Mouse (Mus musculus): ENCODE results near the gene Olfr480.

Gene Olfr480

DNA sequence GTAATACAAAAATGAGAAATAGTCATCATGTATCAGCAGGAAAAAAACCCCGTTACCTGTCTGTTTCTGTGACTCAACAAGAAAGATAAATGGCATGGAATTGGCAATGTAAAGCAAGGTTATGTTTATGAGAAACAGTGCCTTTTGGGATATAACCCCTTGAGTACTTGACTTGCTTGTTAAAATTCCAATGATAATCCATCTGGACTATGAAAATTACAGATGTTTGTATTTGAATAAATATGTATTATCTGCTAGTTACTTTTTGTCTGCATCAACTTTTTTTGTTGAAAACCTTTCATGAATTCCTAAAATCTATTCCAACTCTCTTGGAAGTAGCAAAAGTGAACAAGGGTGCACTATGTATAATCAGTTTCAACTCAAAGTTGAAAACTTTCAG, at the start of gene Olfr480:
Gene Olfr480, minus strand, starts transcription at position 101 of the 400 bp plus-strand sequence.
- DNase-seq = no peak

DNA sequence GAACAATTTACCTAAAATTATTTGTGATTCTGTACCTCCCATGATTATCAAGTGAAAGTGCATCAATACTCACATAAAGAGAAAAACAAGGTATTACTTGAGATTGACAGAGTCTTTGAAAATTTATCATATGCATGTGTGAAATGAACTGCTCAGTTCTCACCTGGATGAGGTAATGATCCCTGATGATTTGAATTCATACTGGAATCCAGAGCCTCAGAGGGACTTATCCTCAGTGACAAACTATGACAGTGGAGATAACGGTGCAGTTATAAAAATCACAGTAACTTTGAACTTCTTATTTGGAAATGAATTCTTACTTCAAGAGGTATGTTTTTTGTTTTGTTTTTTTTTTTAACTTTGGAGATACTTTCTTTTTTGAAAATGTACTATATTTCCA, 33.4 kb upstream of the Olfr480 start, which contains the start of gene Olfr483:
Gene Olfr483, plus strand, starts transcription at position 301 of the 400 bp plus-strand sequence.
- no peak for DNase-seq

DNA sequence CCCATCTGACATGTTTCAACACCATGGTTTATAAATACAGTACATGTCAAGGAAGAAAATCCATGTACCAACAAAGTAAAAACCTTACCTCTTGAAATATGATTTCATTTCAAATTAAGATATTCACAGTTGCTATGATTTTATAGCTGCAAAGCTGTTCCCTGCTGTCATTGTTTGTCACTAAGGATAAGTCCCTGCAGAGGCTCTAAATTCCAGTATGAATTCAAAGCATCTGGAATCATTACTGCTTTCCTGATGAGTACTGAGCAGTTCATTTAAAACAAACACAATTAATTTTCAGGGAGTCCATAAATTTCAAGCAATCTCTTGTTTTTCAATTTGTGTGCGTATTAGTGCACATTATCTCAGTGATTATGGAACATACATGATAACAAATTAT, 30.3 kb upstream of the Olfr480 start, which contains the start of gene Olfr482:
Gene Olfr482, minus strand, starts transcription at position 101 of the 400 bp plus-strand sequence.
- no peak for DNase-seq

DNA sequence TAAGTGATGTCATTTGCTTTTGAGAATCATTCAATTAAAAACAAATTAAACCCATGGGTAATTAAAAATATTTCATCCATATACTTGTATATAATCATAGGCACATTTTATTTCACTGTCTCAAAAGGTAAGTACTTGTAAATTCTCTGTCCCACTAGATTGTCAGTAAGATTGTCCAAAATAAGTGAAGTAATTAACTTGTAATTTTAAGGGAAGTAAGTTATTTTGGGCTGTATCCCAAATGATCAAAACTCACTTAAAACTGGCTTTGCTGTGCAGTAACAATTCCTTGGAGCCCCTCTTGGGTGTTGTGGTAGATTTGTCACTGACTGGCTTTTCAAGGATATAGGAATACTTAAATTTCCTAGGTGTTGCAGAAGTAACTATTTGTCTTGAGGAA, 12.4 kb upstream of the Olfr480 start, which contains the start of gene Olfr481:
Gene Olfr481, plus strand, starts transcription at position 301 of the 400 bp plus-strand sequence.
- no peak for DNase-seq

DNA sequence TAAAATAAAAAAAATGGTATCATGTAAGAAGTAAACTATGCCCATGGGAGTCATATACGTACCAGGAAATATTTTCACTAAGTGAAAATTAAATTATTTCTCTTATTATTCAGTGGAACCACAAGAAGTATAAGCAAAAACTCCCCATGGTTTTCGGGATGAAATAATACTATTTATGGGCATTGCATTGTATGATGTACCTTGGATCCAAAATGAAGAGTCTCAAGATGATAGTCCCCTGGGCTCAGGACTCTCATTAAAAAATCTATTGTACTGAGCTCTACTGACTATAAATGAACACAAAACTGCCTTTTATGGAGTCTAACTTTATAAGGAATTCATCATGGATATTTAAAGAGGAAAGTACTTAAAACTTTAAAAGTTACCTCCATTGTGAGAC, 16.8 kb downstream of the Olfr480 start, which contains the start of gene Olfr479:
Gene Olfr479, plus strand, starts transcription at position 301 of the 400 bp plus-strand sequence.
- DNase-seq = no peak

DNA sequence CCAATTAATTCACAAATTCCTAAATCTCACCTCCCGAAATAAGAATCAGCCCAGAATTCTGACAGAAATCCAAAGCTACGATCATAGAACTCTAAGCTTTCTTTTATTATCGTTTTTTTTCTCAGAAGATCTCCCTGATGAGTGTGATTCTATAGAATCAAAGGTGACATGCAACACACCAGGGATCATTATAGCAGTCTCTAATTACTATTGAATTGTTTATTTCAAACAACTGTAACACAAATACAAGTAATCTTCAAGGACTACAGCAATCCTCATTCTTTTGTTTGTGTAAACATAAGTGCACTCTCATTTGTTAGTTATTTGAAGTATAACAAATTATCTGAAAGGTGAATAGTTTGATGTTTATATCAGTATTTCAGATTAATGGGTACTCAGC, 33.3 kb downstream of the Olfr480 start, which contains the start of gene Olfr478:
Gene Olfr478, minus strand, starts transcription at position 101 of the 400 bp plus-strand sequence.
- DNase-seq = no peak
